Mouse (Mus musculus) C2C12 (cell line): ENCODE results near the gene Ddx21.

Experiments
- CTCF ChIP-seq: IDR thresholded peaks from one replicate; pipeline ENCODE4 v1.5.1; 2011; ENCODE audit not compliant: control insufficient read depth, insufficient read depth, insufficient read length
- MYOG ChIP-seq: IDR thresholded peaks from one replicate; pipeline ENCODE4 v1.6.1; 2011; ENCODE audit not compliant: control insufficient read depth, insufficient read length; ENCODE audit errors: extremely low read depth

DNA sequence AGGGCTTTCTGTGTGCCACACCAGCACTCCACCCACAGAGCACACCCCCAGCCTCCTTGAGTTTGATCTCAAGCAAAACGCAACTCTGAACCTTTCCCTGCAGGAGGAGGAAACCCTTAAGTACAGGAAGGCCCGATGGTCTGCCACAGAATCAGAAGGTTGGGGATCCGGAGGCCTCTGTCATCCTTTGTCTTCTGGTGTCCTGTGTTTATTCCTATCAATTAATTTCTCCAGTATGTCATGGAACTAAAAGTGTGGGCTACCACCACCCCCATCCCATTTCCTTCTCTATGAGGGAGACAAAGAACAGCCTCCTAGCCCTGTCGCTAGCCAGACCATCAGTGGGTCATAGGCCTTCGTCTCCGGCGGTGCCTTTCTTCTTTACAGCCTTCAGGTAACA is 67.6 kb downstream of the Ddx21 start:
- TF ChIP-seq CTCF (no peak), MYOG (no peak)
